Mouse (Mus musculus): ENCODE measurements around the gene Iqcf3. TPM values are rescaled to one million over a fixed set of nuclear protein-coding genes. Genes with fewer than 3 reads are reported as not detected.
A peak's percentile ranks its signal among the peaks of the same experiment; 100 is the strongest.

Gene Iqcf3
- polyA plus RNA-seq, 1 experiment = 612 TPM

DNA sequence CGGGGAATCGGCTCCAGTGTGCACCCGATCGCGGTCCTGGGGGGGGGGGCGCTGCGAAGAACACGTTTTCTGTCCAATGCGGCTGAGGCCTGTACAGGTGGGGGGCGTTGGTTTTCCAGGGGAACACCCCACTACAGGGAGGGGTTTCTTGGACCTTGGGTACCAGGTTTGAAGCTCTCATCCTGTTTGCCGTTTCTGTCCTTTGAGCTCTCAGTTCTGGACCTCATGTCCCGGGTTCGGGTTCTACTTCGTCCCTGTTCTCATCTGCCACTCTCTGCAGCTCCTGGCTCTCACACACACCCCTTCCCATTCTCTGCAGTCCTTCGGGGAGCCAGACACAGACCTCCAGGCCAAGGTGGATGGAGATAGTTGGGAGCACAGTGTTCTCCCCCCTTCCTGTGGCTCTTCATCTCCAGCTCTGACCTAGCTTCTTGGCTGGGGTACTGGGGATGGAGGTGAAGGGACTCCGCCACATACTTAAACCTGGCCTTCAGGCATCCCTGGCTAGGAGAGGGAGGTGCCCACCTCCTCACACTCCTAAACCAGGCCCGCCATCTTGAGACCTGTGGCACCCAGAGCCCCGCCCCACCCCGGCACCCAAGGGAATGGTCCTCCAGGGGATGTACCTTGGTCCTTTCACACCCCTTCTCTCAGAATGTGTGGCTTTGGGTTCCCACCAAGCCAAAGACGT lies 107.2 kb downstream of the Iqcf3 start:
- no peak for TF ChIP-seq CTCF (IDR thresholded peaks at IDR 0.05; ENCODE audit: control insufficient read depth, insufficient read depth, insufficient replicate concordance, low read depth, low read length)
- TF ChIP-seq POLR2A (IDR thresholded peaks at IDR 0.05; ENCODE audit: control insufficient read depth, low read depth, low read length) = no peak
- H3K4me1 ChIP-seq (ENCODE audit: control insufficient read depth, insufficient read depth, low read length) = peaks cover 22% of the 10 kb centered on the region

DNA sequence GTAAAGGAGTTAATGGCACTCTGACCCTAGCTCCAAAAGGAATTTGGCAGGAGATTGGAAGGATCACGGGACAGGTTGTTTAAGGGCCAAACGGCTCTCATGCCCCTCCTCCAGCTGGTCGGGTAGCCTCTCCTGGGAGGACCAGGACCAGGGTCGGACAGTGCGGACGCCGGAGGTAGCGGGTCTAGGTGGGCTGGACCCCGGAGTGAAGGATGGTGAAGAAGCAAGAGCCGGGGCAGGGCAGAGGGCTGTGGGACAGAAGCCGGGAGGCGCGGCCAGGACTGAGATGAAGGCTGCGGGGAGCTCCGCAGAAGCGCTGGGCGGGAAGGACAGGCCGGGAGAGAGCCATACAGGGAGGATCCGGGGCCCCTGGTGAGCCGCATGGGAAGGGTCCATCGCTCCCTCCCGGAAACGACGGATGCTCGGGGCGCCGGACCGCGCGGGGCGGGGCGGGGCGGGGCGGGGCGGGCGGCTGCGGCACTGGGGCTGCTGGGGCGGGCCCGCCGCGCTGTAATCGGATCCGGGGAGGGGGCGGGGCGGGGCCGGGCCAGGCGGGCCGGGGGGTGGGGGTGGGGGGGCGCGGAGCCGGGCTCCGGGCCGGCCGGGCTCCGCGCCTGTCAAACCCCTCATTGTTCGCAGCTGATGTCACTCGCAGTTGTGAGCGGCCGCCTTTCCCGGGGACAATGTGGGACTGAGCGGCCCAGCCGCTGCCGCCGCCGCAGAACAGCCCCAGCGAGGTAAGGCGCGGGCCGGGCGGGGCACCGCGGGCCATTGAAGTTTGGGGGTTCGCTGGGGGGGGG lies 108.0 kb downstream of the Iqcf3 start, which contains the start of gene Pcbp4:
Gene Pcbp4 (plus strand): TSS at position 21 of the 800 bp plus-strand sequence.
- TF ChIP-seq POLR2A (IDR thresholded peaks at IDR 0.05; ENCODE audit: control insufficient read depth, low read depth, low read length) (no peak), CTCF (IDR thresholded peaks at IDR 0.05; ENCODE audit: control insufficient read depth, insufficient read depth, insufficient replicate concordance, low read depth, low read length) (no peak)
- Histone ChIP-seq H3K27ac (ENCODE audit: control insufficient read depth, insufficient read depth, low read depth, low read length) (0 out of 2 replicates have a peak within 1 kb of the TSS, but pooled peaks have one; percentile 12), H3K4me3 (ENCODE audit: control insufficient read depth, low read depth, low read length) (peak within 1 kb of the TSS; percentile 89), H3K27me3 (ENCODE audit: control insufficient read depth, insufficient read depth, low read length) (no peaks in the 10 kb centered on the region), H3K4me1 (ENCODE audit: control insufficient read depth, insufficient read depth, low read length) (peaks cover 26% of the 10 kb centered on the region), H3K36me3 (ENCODE audit: control insufficient read depth, insufficient read depth, low read length) (no peaks in the 10 kb centered on the region)

More for the DNA sequence above, 107.2 kb downstream of the Iqcf3 start:
- Histone ChIP-seq H3K27me3 (ENCODE audit: control insufficient read depth, insufficient read depth, low read length) (no peaks in the 10 kb centered on the region), H3K36me3 (ENCODE audit: control insufficient read depth, insufficient read depth, low read length) (no peaks in the 10 kb centered on the region), H3K4me3 (ENCODE audit: control insufficient read depth, low read depth, low read length) (peak overlapping the region; percentile 66), H3K27ac (ENCODE audit: control insufficient read depth, insufficient read depth, low read depth, low read length) (no peak overlapping the region)

Other genes starting within 250 kb of the Iqcf3 start
- 3.1 and 3.3 TPM in 2 replicates for gene Dusp7, start 193.0 kb downstream of the Iqcf3 start, polyA plus RNA-seq (2012; rRNA removed)
- 357 and 448 TPM in 2 replicates for gene Rpl29, start 132.2 kb downstream of the Iqcf3 start, polyA plus RNA-seq (2012; rRNA removed)
- 1.9 and 2.0 TPM in 2 replicates for gene Acy1, start 123.3 kb downstream of the Iqcf3 start, polyA plus RNA-seq (2012; rRNA removed)
- 12.9 and 14.0 TPM in 2 replicates for gene Abhd14b, start 114.2 kb downstream of the Iqcf3 start, polyA plus RNA-seq (2012; rRNA removed)
- gene Abhd14a, start 114.0 kb downstream of the Iqcf3 start, polyA plus RNA-seq (2012; rRNA removed) = 197 and 198 TPM in 2 replicates
- 65.7 and 78.3 TPM in 2 replicates for gene Pcbp4, start 108.3 kb downstream of the Iqcf3 start, polyA plus RNA-seq (2012; rRNA removed)
- 22.5 and 24.9 TPM in 2 replicates for gene Gpr62, start 95.7 kb downstream of the Iqcf3 start, polyA plus RNA-seq (2012; rRNA removed)
- gene Rrp9, start 85.7 kb downstream of the Iqcf3 start, polyA plus RNA-seq (2012; rRNA removed) = 20.0 and 20.9 TPM in 2 replicates
- gene Parp3, start 84.7 kb downstream of the Iqcf3 start, polyA plus RNA-seq (2012; rRNA removed) = 2.9 and 5.2 TPM in 2 replicates
- gene Iqcf1, start 61.7 kb downstream of the Iqcf3 start, polyA plus RNA-seq (2012; rRNA removed) = 649 and 752 TPM in 2 replicates
- 501 and 546 TPM in 2 replicates for gene Iqcf5, start 47.1 kb downstream of the Iqcf3 start, polyA plus RNA-seq (2012; rRNA removed)
- 220 and 225 TPM in 2 replicates for gene Iqcf4, start 9.4 kb upstream of the Iqcf3 start, polyA plus RNA-seq (2012; rRNA removed)
- gene Iqcf6, start 65.0 kb upstream of the Iqcf3 start, polyA plus RNA-seq (2012; rRNA removed) = 85.6 and 87.2 TPM in 2 replicates
- 0.22 and 0.30 TPM in 2 replicates for gene Grm2, start 94.5 kb upstream of the Iqcf3 start, polyA plus RNA-seq (2012; rRNA removed)
- 82.9 and 84.7 TPM in 2 replicates for gene Tex264, start 124.3 kb upstream of the Iqcf3 start, polyA plus RNA-seq (2012; rRNA removed)
- gene Rad54l2, start 227.6 kb upstream of the Iqcf3 start, polyA plus RNA-seq (2012; rRNA removed) = 13.1 and 18.2 TPM in 2 replicates